Mouse (Mus musculus): ENCODE measurements around the gene Lpin2.

DNA sequence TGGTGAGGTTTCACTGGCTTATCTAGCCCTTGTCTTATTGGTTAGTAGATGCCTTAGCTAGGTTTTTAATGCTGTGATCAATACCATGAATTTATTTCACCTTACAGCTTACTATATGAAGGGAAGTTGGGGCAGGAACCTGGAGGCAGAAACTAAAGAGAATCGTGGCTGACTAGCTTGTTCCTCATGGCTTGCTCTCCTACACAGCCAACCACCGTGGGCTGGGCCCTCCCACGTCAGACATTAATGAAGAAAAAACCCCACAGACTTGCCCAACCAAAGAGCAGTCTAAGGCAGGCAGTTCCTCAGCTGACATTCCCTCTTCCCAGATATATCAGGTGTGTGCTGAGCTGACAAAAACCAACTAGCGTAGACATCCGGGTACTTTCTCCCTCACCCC, 41.3 kb downstream of the Lpin2 start:
- no peak for TF ChIP-seq CTCF (IDR thresholded peaks at IDR 0.05)
- TF ChIP-seq EP300 (IDR thresholded peaks at IDR 0.05), result no peak

Data from lung, postnatal 0 days (tissue).